Mouse (Mus musculus) gastrocnemius, postnatal 36 days (tissue): ENCODE measurements around the gene Prss3. TPM values are rescaled to one million over a fixed set of nuclear protein-coding genes. Genes with fewer than 3 reads are reported as not detected.
"Not testable (repeated sequence)": the region's sequence is repeated elsewhere in the genome, so short reads cannot be mapped to it uniquely, and the experiment has no call there.

Source experiments
- DNase-seq, 2 experiments: peaks; one replicate each; pipeline ENCODE4 v3.0.0; 2022
- intact Hi-C: fragments of 180-260 bp; cut with DNase I; formaldehyde crosslinking; loops from one replicate; pipeline ENCODE4 v1.15.1; 2025
- long read RNA-seq, 2 experiments: library from polyadenylated mRNA; stranded (forward); transcript quantifications; one replicate each; pipeline ENCODE4 v2.0.0; 2021
- total RNA-seq, 2 experiments: library from RNA; stranded (reverse); gene quantifications; 2 replicates each; pipeline ENCODE4 v1.2.3; 2021

The Prss3 gene
- total RNA-seq = not detected
- long read RNA-seq, experiment 1 = 0 reads
- long read RNA-seq, experiment 2 = 0 reads

DNA sequence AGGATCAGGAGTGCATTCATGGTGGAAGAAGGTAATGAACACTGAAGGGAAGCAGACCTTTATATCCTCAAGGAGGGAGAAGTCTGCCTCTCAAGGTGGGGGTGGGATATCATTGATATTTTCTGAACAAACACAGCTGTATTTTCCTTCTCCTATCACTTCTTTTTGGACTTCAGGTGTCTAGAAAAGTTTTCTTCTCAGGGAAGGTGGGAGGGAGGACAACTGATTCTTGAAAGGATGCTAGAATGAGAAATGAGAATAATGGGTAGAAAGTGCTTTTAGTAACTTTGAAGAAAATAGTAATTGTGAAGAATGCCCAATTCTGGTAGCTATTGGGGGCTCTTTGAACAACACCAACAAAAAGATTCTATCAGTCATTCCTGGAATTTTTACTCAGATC lies at the start of gene Prss3:
Gene Prss3 (minus strand): TSS at position 101 of the 400 bp plus-strand sequence.
- DNase-seq, intact Hi-C loops: not testable (repeated sequence)

DNA sequence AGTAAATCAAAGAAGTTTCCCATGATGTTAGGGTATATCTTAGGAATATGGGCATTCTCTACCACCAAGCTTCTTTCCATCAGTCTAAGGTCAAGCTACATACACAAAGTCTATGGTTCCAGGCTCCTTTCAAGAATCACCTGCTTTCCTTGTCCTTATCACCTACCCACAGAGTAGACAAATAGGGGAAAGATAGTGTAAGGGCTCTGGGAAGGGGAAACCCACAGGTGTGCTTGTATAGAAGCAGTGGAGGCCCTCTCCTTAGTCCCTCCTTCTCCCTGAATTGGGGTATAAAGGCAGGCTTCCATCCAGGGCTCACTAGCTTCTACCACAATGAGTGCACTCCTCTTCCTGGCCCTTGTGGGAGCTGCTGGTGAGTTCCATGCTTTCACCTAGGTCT lies 14.6 kb upstream of the Prss3 start, which contains the start of gene Gm5771:
Gene Gm5771 (plus strand): TSS at position 301 of the 400 bp plus-strand sequence.
- intact Hi-C loops, DNase-seq: not testable (repeated sequence)

DNA sequence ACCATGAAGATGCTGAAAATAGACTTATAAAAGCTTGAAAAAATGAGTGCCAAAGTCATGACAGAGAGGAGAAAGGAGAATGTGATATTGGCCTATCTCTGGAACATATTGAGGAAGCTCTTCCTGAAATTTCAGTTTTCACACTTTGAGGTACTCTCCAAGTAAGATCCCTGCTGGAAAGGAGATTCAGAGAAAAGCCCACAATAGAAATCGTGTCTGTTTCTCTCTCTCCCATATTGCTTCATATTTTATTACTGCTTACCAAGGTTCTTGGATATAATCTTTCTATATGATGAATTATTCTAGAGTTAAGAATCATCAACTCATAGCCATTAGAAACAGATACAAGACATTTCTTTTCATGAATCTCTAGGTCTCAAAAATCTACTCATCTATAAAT lies 14.2 kb upstream of the Prss3 start:
- DNase-seq, intact Hi-C loops: not testable (repeated sequence)

DNA sequence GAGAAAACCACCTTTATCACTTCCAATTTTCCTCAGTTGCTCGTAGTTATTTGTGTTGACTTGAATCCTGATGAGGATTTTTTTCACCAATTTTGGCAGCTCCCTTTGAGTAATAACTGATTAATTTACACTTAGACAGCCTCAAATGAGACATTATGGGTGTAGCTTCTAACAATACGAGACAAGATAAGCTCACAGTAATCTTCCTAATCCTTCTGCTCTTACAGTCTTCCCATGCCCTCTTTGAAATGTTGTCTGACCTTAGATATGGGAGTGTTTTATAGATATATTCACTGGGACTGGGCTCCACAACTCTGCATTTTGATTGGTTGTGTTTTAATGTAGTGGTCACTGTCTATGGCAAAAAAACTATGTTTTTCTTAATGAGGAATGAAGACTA lies 9.3 kb upstream of the Prss3 start:
- intact Hi-C loops = no loop called here

DNA sequence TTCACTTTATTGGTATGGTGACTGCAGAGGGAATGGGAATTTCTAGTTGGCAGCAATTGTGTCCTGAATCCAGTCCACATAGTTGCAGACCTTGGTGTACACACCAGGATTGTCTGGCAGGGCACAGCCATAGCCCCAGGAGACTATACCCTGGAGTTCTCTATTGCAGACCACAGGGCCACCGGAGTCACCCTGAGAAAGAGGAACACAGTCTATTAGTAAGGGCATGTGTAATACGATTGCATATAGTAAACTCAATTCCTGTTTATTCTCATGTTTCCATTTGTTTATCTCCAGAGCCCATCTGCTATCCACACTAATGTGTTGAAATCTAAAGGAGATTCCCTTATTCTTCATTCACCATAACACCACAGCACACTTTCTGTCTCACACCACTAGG lies 3.7 kb downstream of the Prss3 start:
- DNase-seq, intact Hi-C loops: not testable (repeated sequence)

More for the DNA sequence above, 9.3 kb upstream of the Prss3 start:
- DNase-seq = no peak

DNA sequence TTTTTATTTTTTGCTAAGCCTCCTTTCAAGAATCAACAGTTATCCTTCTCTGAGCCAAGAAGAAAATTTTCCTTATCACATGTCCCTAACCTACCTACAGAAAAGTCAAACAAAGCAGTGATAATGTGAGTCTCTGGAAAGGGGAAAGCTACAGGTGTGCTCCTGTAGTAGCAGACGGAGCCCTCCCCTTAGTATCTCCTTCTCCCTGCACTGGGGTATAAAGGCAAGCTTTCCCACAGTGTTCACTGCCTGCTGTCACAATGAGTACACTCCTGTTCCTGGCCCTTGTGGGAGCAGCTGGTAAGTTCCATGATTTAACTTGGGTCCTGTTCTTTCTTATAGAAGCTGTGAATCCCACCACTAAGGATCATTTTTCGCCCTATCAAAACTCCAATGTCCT lies 23.5 kb downstream of the Prss3 start, which contains the start of gene Try10:
Gene Try10 (plus strand): TSS at position 174 of the 400 bp plus-strand sequence.
- no peak for DNase-seq
- intact Hi-C loops = loop anchor here (2.0 kb wide), 1 partner anchor 65 kb away; no protein-coding TSS in a partner anchor

Other genes starting within 250 kb of the Prss3 start
- not detected for gene Try4, start 75.4 kb downstream of the Prss3 start, total RNA-seq
- gene Try5, start 60.8 kb downstream of the Prss3 start, total RNA-seq = not detected
- not detected for gene Try10, start 23.6 kb downstream of the Prss3 start, total RNA-seq
- not detected for gene Gm5771, start 14.7 kb upstream of the Prss3 start, total RNA-seq
- gene Gm10334, start 68.5 kb upstream of the Prss3 start, total RNA-seq = not detected
- gene Prss1, start 81.3 kb upstream of the Prss3 start, total RNA-seq = not detected
- not detected for gene Prss2, start 144.1 kb upstream of the Prss3 start, total RNA-seq
- gene Ephb6, start 227.8 kb upstream of the Prss3 start, total RNA-seq = 1 to 10 TPM; 1.1 to 1.3 TPM